Mouse (Mus musculus) thymus, postnatal 25 days (tissue): ENCODE measurements around the gene Ppt2.

Source experiments
- DNase-seq: peaks from one replicate; pipeline ENCODE4 v3.0.0; 2022

Gene Ppt2

GRCm38 (mm10) chr17:34585877-34586771 is 42.2 kb downstream of the Ppt2 start:
- no peak for DNase-seq

- no peak for DNase-seq
These were observed 43.2 kb downstream of the Ppt2 start for GRCm38 (mm10) chr17:34585121-34585520.

GRCm38 (mm10) chr17:34583819-34584218 is 44.5 kb downstream of the Ppt2 start:
- DNase-seq: no peak

GRCm38 (mm10) chr17:34583397-34583796 is 44.9 kb downstream of the Ppt2 start:
- no peak for DNase-seq

- DNase-seq: no peak
These were observed 45.8 kb downstream of the Ppt2 start for GRCm38 (mm10) chr17:34582528-34582927.

GRCm38 (mm10) chr17:34578070-34578469 is 50.2 kb downstream of the Ppt2 start:
- no peak for DNase-seq

GRCm38 (mm10) chr17:34576577-34576976 is 51.7 kb downstream of the Ppt2 start:
- no peak for DNase-seq

GRCm38 (mm10) chr17:34572361-34572760 is 55.9 kb downstream of the Ppt2 start:
- no peak for DNase-seq

- DNase-seq: peak; percentile 43
These were observed 56.4 kb downstream of the Ppt2 start for GRCm38 (mm10) chr17:34571875-34572274.

- DNase-seq: no peak
These were observed 58.4 kb downstream of the Ppt2 start for GRCm38 (mm10) chr17:34569919-34570318.

GRCm38 (mm10) chr17:34568421-34568820 is 59.9 kb downstream of the Ppt2 start:
- DNase-seq: no peak

GRCm38 (mm10) chr17:34567311-34567710 is 61.0 kb downstream of the Ppt2 start:
- DNase-seq: no peak
